Comparison of ENCODE assay signal across 14 mouse cellular contexts in the genomic region with DNA sequence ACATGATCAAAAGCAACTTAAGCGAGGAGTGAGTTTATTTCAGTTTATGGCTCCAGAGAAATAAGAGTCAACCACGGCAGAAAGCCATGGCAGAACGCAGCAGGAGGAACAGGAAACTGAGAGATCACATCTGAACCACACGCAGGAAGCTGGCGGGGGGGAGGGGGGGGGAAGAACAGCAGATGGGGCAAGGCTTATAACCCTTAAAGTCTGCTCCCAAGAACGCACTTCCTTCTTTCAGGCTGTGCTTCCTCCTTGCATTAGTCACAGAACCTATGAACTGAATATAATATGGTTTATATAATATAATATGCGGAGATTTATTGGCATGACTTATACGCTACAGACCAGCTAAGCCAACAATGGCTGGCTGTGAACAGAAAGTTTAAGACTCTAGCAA.
"Had no signal": no experiment of that assay in that cellular context is flagged by ENCODE, and none has a peak within 500 bp of the region (broad histone marks: within the 10 kb centered on the region; RNA-seq: fewer than 3 reads in every experiment).

No protein-coding gene starts in this region.

- DNase-seq: kidney, adult 11 months; kidney, adult 9 months; kidney, postnatal 14 days; kidney, postnatal 4 days; layer of hippocampus, adult 9-11 months; liver, embryonic 13.5 days; lung, embryonic 14.5 days; thymus, adult 18-20 months; thymus, postnatal 36 days had no signal

- H3K27ac ChIP-seq: limb, embryonic 10.5 days; limb, embryonic 13.5 days; liver, embryonic 13.5 days; midbrain, embryonic 12.5 days had no signal

- H3K4me3 ChIP-seq: limb, embryonic 10.5 days; limb, embryonic 13.5 days; liver, embryonic 13.5 days; midbrain, embryonic 12.5 days had no signal

- ATAC-seq: lung, postnatal 0 days; midbrain, embryonic 16.5 days had no signal
